Mouse (Mus musculus): ENCODE measurements around the gene Trex2. TPM values are rescaled to one million over a fixed set of nuclear protein-coding genes. Genes with fewer than 3 reads are reported as not detected.

Trex2 gene
- polyA plus RNA-seq, 1 experiment from 2014 or later, result not detected

- 15% methylated on average over 26 of the region's 26 CpGs for WGBS
- ATAC-seq, result peak; percentile 100
Measured at GRCm38 (mm10) chrX:73458877-73459392, 23.8 kb upstream of the Trex2 start, which contains the start of gene Haus7. TSS of gene Haus7 (minus strand) at chrX:73459044.

GRCm38 (mm10) chrX:73451949-73452348 lies 16.8 kb upstream of the Trex2 start:
- no peaks in the 10 kb centered on the region for H3K4me1 ChIP-seq (ENCODE audit: control insufficient read depth, insufficient read depth, low read depth, low read length)
- no peaks in the 10 kb centered on the region for H3K27me3 ChIP-seq (replicated peaks; ENCODE audit: control insufficient read depth, insufficient read depth, low read length)
- H3K4me3 ChIP-seq (ENCODE audit: low read length), result no peak overlapping the region
- no peak overlapping the region for H3K4me2 ChIP-seq (ENCODE audit: low read length)
- 30% methylated on average over 2 of the region's 2 CpGs for WGBS
- no peak overlapping the region for H3K27ac ChIP-seq (ENCODE audit: low read depth, low read length)
- no peaks in the 10 kb centered on the region for H3K9me3 ChIP-seq (ENCODE audit: control insufficient read depth, low read length)
- no peak for ATAC-seq
- H3K9ac ChIP-seq (ENCODE audit: low read depth, low read length), result no peak overlapping the region
- H3K36me3 ChIP-seq (ENCODE audit: control insufficient read depth, insufficient read depth, low read length), result no peaks in the 10 kb centered on the region

More at GRCm38 (mm10) chrX:73458877-73459392, 23.8 kb upstream of the Trex2 start, which contains the start of gene Haus7:
- Histone ChIP-seq H3K4me2 (ENCODE audit: low read length) (peak within 1 kb of the TSS; percentile 61), H3K36me3 (ENCODE audit: control insufficient read depth, insufficient read depth, low read length) (no peaks in the 10 kb centered on the region), H3K27me3 (replicated peaks; ENCODE audit: control insufficient read depth, insufficient read depth, low read length) (no peaks in the 10 kb centered on the region), H3K9me3 (ENCODE audit: control insufficient read depth, low read length) (no peaks in the 10 kb centered on the region), H3K9ac (ENCODE audit: low read depth, low read length) (peak within 1 kb of the TSS; percentile 62), H3K4me3 (ENCODE audit: low read length) (peak within 1 kb of the TSS; percentile 55), H3K27ac (ENCODE audit: low read depth, low read length) (peak within 1 kb of the TSS; percentile 48; the same call in 1 of the 2 replicates), H3K4me1 (ENCODE audit: control insufficient read depth, insufficient read depth, low read depth, low read length) (no peaks in the 10 kb centered on the region; the same call in 1 of the 2 replicates)

GRCm38 (mm10) chrX:73441428-73441827 lies 6.3 kb upstream of the Trex2 start:
- Histone ChIP-seq H3K4me1 (ENCODE audit: control insufficient read depth, insufficient read depth, low read depth, low read length) (no peaks in the 10 kb centered on the region), H3K4me2 (ENCODE audit: low read length) (no peak overlapping the region), H3K9me3 (ENCODE audit: control insufficient read depth, low read length) (no peaks in the 10 kb centered on the region), H3K27ac (ENCODE audit: low read depth, low read length) (no peak overlapping the region), H3K9ac (ENCODE audit: low read depth, low read length) (no peak overlapping the region), H3K27me3 (replicated peaks; ENCODE audit: control insufficient read depth, insufficient read depth, low read length) (no peaks in the 10 kb centered on the region), H3K36me3 (ENCODE audit: control insufficient read depth, insufficient read depth, low read length) (no peaks in the 10 kb centered on the region; the same call in 1 of the 2 replicates), H3K4me3 (ENCODE audit: low read length) (no peak overlapping the region)
- no peak for ATAC-seq
- 64% methylated on average over 2 of the region's 2 CpGs for WGBS

GRCm38 (mm10) chrX:73432850-73433249 lies 2.3 kb downstream of the Trex2 start:
- Histone ChIP-seq H3K4me3 (ENCODE audit: low read length) (no peak overlapping the region), H3K27me3 (replicated peaks; ENCODE audit: control insufficient read depth, insufficient read depth, low read length) (no peaks in the 10 kb centered on the region), H3K9me3 (ENCODE audit: control insufficient read depth, low read length) (no peaks in the 10 kb centered on the region), H3K36me3 (ENCODE audit: control insufficient read depth, insufficient read depth, low read length) (no peaks in the 10 kb centered on the region; the same call in 1 of the 2 replicates), H3K9ac (ENCODE audit: low read depth, low read length) (no peak overlapping the region), H3K4me1 (ENCODE audit: control insufficient read depth, insufficient read depth, low read depth, low read length) (no peaks in the 10 kb centered on the region), H3K27ac (ENCODE audit: low read depth, low read length) (no peak overlapping the region), H3K4me2 (ENCODE audit: low read length) (no peak overlapping the region)
- WGBS, result 76% methylated on average over 5 of the region's 5 CpGs
- no peak for ATAC-seq

DNA sequence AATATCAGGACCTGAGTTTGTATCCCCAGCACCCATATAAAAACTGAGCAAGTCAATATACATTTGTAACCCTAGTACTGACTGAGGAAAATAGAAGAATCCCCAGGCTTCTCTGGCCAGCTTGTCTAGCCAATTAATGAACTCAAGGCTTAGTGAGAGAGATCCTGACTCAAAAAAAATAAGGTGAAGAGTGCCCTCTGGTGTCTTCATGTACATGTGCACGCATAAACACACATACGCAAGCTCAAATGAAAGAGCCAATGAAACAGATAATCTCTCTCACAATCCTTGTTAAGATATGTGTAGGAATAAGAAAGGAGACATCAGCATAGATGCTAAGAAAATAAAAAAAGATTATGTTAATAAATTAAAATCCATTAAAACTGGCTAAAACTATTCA lies 5.1 kb downstream of the Trex2 start:
- ATAC-seq, result no peak
- H3K9me3 ChIP-seq (ENCODE audit: control insufficient read depth, low read length), result no peaks in the 10 kb centered on the region
- H3K4me2 ChIP-seq (ENCODE audit: low read length), result no peak overlapping the region
- 83% methylated on average over 2 of the region's 2 CpGs for WGBS
- H3K27me3 ChIP-seq (replicated peaks; ENCODE audit: control insufficient read depth, insufficient read depth, low read length), result no peaks in the 10 kb centered on the region
- H3K4me1 ChIP-seq (ENCODE audit: control insufficient read depth, insufficient read depth, low read depth, low read length), result no peaks in the 10 kb centered on the region
- H3K36me3 ChIP-seq (ENCODE audit: control insufficient read depth, insufficient read depth, low read length), result no peaks in the 10 kb centered on the region
- no peak overlapping the region for H3K9ac ChIP-seq (ENCODE audit: low read depth, low read length)
- no peak overlapping the region for H3K27ac ChIP-seq (ENCODE audit: low read depth, low read length)
- H3K4me3 ChIP-seq (ENCODE audit: low read length), result no peak overlapping the region

GRCm38 (mm10) chrX:73412767-73413166 lies 22.4 kb downstream of the Trex2 start:
- no peak overlapping the region for H3K4me2 ChIP-seq (ENCODE audit: low read length)
- no peaks in the 10 kb centered on the region for H3K4me1 ChIP-seq (ENCODE audit: control insufficient read depth, insufficient read depth, low read depth, low read length)
- ATAC-seq, result no peak
- H3K9ac ChIP-seq (ENCODE audit: low read depth, low read length), result no peak overlapping the region
- H3K4me3 ChIP-seq (ENCODE audit: low read length), result no peak overlapping the region
- H3K36me3 ChIP-seq (ENCODE audit: control insufficient read depth, insufficient read depth, low read length), result no peaks in the 10 kb centered on the region
- H3K9me3 ChIP-seq (ENCODE audit: control insufficient read depth, low read length), result no peaks in the 10 kb centered on the region; the same call in 1 of the 2 replicates
- no peak overlapping the region for H3K27ac ChIP-seq (ENCODE audit: low read depth, low read length)
- H3K27me3 ChIP-seq (replicated peaks; ENCODE audit: control insufficient read depth, insufficient read depth, low read length), result no peaks in the 10 kb centered on the region; the same call in 1 of the 2 replicates
- 23% methylated on average over 1 of the region's 1 CpGs for WGBS

DNA sequence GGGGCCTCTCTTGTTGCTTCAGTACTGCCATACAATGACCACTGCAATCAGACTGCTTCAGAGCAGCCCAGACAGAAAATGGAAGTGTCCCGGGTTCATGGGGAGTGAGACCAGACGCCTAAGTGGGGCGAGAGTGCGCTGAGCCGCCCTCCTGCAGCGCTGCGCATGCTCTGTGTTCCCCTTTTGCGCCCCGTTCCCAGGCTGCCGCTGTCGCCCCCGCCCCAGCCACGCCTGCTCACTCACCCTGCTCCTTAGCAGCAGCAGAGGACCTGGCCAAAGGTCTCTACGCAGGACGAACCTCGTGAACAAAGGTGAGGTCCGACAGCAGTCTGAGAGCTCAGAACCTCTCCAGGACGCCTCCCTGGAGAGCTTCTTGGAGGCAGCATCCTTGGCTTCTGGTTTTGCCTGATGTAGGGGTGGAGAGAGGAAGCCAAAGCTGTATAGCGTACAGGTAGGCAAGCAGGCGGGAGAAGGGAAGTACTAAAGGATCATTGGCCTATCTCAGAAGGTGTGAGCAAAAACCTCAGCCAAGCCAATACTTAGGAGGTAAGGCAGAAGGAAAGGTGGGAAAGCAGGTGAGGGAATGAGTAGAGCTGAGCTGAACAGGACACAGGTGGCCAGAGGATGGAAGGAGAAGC lies 24.1 kb downstream of the Trex2 start, which contains the start of gene Zfp92:
Gene Zfp92 (plus strand): TSS at position 217 of the 638 bp plus-strand sequence.
- 30% methylated on average over 10 of the region's 20 CpGs for WGBS
- ATAC-seq, result peak; percentile 56
- H3K4me1 ChIP-seq (ENCODE audit: control insufficient read depth, insufficient read depth, low read depth, low read length), result no peaks in the 10 kb centered on the region
- peak within 1 kb of the TSS; percentile 42 for H3K4me3 ChIP-seq (ENCODE audit: low read length)
- H3K27me3 ChIP-seq (replicated peaks; ENCODE audit: control insufficient read depth, insufficient read depth, low read length), result no peaks in the 10 kb centered on the region; the same call in 1 of the 2 replicates
- no peaks in the 10 kb centered on the region for H3K36me3 ChIP-seq (ENCODE audit: control insufficient read depth, insufficient read depth, low read length)
- H3K9me3 ChIP-seq (ENCODE audit: control insufficient read depth, low read length), result no peaks in the 10 kb centered on the region; the same call in 1 of the 2 replicates
- peak within 1 kb of the TSS; percentile 55 for H3K4me2 ChIP-seq (ENCODE audit: low read length)
- peak within 1 kb of the TSS; percentile 56 for H3K9ac ChIP-seq (ENCODE audit: low read depth, low read length)
- no peak within 1 kb of the TSS for H3K27ac ChIP-seq (ENCODE audit: low read depth, low read length)

- no peak overlapping the region for H3K9ac ChIP-seq (ENCODE audit: low read depth, low read length)
- no peaks in the 10 kb centered on the region for H3K36me3 ChIP-seq (ENCODE audit: control insufficient read depth, insufficient read depth, low read length)
- 92% methylated on average over 12 of the region's 12 CpGs for WGBS
- H3K4me3 ChIP-seq (ENCODE audit: low read length), result no peak overlapping the region
- H3K27me3 ChIP-seq (replicated peaks; ENCODE audit: control insufficient read depth, insufficient read depth, low read length), result no peaks in the 10 kb centered on the region
- no peak for ATAC-seq
- no peaks in the 10 kb centered on the region for H3K9me3 ChIP-seq (ENCODE audit: control insufficient read depth, low read length)
- H3K4me2 ChIP-seq (ENCODE audit: low read length), result no peak overlapping the region
- H3K27ac ChIP-seq (ENCODE audit: low read depth, low read length), result no peak overlapping the region
- H3K4me1 ChIP-seq (ENCODE audit: control insufficient read depth, insufficient read depth, low read depth, low read length), result no peaks in the 10 kb centered on the region
Measured at GRCm38 (mm10) chrX:73401616-73402015, 33.5 kb downstream of the Trex2 start.

- Histone ChIP-seq H3K36me3 (ENCODE audit: control insufficient read depth, insufficient read depth, low read length) (no peaks in the 10 kb centered on the region), H3K4me2 (ENCODE audit: low read length) (no peak overlapping the region), H3K27me3 (replicated peaks; ENCODE audit: control insufficient read depth, insufficient read depth, low read length) (no peaks in the 10 kb centered on the region), H3K27ac (ENCODE audit: low read depth, low read length) (no peak overlapping the region), H3K9me3 (ENCODE audit: control insufficient read depth, low read length) (no peaks in the 10 kb centered on the region), H3K4me1 (ENCODE audit: control insufficient read depth, insufficient read depth, low read depth, low read length) (no peaks in the 10 kb centered on the region), H3K4me3 (ENCODE audit: low read length) (no peak overlapping the region), H3K9ac (ENCODE audit: low read depth, low read length) (no peak overlapping the region)
- ATAC-seq, result no peak
- 87% methylated on average over 20 of the region's 20 CpGs for WGBS
Measured at GRCm38 (mm10) chrX:73400951-73401350, 34.2 kb downstream of the Trex2 start.

All from hindbrain, embryonic 16.5 days (tissue).